Mouse (Mus musculus) CD4-positive, CD25-positive, alpha-beta regulatory T cell, adult 2 months (primary cell): ENCODE results near the gene Mmp21.
A peak's percentile ranks its signal among the peaks of the same experiment; 100 is the strongest.
"Not testable (repeated sequence)": the region's sequence is repeated elsewhere in the genome, so short reads cannot be mapped to it uniquely, and the experiment has no call there.

ENCODE experiments used
- DNase-seq: peaks from one replicate; pipeline ENCODE4 v3.0.0-alpha.2; 2012; ENCODE audit warnings: low read depth, low spot score

Mmp21 gene

DNA sequence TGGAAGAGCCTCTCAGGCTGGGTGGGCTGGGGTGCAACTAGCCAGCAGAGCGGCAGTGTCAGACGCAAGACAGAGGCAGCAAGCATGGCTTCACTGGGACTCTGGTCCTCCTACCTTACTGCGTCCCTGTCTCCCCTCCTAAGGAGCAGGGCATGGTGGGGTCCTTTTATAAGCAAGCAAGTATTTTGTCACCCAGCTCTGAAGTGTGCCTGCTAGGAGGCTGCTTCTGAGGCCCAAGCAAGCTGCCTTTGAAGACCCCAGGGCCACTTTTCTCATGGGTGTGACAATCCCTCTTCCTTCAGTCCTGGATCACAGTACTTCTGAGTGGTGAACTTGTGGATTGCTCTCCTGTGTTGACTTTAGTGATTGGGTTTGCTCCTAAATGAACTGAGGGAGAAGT, at the start of gene Mmp21:
TSS of gene Mmp21 (minus strand) at position 101 of the 400 bp plus-strand sequence.
- no peak for DNase-seq

DNA sequence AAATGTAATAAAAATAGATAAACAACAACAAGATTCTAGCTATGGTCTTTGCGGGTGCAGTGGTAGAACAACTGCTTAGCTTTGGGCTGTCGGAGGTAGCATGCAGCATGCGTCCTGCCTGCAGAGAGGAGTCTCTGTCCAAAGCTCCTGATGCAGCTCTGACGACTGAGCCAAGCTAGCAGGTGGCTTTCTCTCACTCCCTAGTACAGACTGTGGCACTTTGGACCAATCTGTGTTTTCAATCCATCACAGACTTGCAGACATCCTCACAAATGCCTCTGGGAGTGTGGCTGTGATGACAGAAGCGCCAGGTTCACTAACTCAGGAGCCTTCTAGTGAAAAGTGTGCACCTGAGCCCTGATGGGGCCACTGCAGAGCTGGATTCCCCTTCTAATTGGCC, 49.5 kb upstream of the Mmp21 start:
- DNase-seq: no peak

DNA sequence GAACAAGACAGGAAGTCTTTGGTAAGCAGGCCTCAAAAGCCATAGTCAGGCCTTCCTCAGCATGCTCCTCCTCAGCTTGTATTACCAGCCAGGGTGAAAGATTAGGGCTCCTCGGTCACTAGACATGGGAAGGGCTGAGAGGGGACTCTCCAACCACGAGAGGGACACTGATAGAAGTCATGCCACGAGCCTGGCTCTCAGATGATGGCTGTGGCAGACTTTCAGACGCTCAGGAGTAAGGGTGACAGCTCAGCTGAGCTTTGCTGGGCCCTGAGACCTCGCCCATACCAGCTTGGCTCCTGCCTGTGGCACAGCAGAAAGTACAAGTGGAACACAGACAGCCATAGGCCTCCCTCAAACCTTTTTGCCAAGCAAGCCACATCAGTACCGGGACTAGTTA, 47.2 kb upstream of the Mmp21 start:
- DNase-seq: no peak

DNA sequence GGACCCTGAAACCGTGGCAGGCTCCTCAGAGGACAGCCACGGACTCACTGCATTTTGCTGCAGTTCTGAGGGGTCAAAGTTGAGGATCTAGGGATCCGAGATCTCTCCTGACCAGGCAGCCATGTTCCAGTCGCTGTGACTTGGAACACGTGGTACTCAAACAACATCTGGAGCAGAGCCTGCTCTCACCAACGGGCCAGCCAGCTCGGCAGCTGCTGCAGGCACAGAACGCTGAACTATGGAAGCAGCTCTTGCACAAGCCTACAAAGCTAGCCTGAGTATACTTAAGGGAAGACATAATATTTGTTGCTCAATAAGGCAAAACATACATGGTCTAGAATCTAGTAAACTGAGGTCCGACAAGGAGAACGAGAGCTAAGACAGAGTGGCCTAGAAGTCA, 45.7 kb upstream of the Mmp21 start:
- no peak for DNase-seq

DNA sequence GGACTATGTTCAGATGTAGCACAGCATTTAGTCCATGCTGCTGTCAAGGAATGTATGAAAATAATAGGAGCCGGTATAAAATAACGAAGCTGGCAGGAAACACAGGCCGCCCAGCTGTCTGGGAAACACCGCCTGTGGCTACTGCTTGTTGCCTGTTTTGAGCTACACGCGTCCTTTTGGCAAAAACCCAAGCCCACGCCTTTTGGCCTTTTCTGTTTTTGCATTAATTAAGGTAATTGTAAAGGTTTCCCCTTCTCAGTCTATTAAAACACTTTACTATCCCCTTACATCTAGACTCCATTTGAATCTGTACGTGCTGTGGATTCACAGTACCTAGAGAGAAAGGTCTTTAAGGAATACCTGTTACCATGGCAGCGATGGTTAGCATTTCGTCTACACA, 45.0 kb upstream of the Mmp21 start:
- DNase-seq: no peak

DNA sequence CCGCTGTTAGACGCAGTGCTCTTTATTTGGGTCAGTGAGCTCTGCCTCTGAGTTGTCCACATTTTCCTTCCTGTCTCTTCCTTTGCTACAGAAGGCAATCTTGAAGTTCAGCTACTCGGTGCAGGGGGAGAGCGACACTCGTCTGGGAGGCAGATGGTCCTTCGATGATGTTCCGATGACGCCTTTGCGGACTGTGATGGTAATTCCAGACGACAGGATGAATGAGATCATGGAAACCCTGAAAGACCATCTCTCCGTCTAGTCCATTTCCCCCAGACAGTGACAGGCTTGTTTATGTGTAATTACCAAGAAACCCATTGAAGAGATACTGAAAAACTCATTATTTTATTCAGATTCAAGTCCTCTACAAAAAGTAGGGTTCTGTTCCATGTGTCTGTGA, 40.8 kb upstream of the Mmp21 start:
- no peak for DNase-seq

DNA sequence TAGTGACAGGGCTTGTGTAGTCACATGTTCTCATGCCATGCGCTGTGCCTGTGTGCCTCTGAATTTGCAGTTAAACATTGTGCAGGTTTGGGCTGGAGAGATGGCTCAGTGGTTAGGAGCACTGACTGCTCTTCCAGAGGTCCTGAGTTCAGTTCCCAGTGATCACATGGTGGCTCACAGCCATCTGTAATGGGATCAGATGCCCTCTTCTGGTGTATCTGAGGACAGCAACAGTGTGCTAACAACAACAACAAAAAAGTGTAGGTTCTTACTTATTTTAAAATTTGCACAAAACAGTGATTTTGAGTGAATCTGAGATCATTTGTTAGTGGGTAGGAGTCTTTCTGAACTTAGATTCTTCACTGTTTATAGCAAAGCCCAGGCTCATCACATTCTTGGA, 38.7 kb upstream of the Mmp21 start:
- DNase-seq: no peak

DNA sequence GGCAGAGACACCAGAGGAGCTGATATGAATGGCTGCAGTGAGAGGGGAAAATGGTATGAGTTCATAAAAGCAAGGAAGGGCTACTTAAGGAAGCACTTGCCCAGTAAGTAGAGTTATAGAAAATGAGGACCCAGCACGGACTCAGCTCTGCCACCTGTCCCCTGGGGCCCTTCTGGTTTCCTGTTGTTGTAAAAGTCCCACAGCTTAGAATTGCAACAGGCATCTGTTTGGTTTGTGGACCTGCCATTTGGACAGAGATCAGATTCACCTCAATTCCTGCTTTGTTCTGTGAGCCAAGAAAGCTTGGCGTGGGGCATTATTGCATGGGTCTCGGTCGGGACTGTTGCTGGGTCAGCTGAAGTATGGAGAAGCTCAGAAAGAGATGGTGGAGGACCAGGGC, 35.5 kb upstream of the Mmp21 start:
- no peak for DNase-seq

DNA sequence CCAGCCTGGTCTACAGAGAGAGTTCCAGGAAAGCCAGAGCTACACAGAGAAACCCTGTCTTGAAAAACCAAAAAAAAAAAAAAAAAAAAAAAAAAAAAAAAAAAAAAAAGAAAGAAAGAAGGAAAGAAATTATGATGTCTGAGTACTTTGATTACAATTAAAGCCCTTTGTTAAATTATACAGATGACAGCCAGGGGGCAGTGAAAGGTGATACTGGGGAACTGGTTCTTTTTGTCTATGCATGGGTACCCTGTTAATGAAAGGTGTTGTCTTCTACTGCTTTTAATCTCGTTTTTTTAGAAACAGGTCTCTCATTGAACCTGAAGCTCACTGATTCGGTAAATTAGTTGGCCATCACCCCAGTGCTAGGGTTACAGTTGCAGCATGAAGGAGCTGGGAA, 27.4 kb upstream of the Mmp21 start:
- DNase-seq: peak; percentile 56

DNA sequence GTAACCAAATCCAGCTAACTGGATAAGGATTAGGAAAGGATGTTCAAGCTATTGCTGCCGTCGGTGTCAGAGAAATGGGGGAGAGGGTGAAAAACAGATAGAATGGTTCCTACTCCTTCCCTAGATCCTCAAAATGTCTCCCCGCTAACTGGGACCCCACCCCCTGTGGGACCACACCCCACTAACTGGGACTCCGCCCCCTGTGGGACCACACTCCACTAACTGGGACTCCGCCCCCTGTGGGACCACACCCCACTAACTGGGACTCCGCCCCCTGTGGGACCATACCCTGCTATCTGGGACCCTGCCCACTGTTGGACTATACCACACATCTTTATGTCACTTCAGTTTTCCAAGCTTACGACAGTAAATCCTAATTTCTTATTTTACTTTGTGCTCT, 24.0 kb upstream of the Mmp21 start:
- DNase-seq: no peak

DNA sequence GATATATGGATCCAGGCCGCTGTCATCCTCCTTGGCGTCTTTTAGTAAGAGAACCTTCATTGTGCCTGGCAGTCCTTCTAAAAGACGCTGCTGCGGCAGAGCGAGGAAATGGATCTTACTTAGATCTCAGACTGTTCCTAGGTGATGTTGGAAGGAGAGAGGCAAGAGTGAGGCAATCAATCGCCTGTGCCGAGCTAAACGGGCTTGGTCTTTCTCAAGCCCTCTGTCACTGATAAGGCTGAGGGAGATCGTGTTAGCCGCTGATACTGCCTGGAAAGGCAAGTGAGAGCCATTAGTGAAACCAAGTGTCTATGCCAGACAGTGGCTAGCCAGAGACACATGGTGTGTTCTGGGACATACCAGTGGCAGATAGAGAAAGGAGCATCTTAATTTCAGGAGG, 22.5 kb upstream of the Mmp21 start:
- no peak for DNase-seq

DNA sequence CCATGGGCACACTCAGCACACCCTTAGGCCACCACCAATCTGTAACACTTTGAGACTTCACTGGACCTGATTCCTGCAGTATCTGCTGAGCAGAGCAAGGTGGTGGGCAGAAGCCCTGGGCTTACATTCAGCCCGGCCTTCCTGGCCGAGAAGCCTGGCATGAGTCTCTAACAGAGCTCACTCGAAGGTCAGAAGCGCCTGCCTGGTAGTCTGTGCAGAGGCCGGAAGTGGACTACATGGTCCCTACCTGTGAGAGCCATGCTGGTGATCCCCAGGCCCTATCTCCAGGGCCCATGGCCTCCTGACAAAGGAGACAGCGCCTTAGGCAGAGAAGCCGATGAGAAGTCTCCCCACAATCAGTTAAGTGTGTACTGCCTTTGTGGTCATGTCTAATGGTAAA, 21.5 kb upstream of the Mmp21 start:
- no peak for DNase-seq

DNA sequence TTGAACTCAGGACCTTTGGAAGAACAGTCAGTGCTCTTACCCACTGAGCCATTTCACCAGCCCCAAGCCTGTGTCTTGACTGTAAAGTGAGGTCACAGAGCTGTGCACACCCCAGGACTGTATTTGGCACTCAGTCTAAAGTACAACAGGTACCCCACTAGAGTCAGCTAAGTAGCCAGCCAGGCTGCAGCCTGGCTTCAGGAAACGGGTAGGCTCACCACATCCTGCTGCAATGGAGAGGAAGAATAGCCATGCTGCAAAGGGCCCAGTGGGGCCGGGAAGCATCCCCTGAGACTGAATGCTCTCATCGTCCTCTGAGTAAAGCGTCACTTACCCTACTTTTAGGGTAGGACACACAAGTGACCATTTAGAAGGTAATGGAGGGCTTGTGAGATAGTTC, 20.0 kb upstream of the Mmp21 start:
- DNase-seq: no peak

DNA sequence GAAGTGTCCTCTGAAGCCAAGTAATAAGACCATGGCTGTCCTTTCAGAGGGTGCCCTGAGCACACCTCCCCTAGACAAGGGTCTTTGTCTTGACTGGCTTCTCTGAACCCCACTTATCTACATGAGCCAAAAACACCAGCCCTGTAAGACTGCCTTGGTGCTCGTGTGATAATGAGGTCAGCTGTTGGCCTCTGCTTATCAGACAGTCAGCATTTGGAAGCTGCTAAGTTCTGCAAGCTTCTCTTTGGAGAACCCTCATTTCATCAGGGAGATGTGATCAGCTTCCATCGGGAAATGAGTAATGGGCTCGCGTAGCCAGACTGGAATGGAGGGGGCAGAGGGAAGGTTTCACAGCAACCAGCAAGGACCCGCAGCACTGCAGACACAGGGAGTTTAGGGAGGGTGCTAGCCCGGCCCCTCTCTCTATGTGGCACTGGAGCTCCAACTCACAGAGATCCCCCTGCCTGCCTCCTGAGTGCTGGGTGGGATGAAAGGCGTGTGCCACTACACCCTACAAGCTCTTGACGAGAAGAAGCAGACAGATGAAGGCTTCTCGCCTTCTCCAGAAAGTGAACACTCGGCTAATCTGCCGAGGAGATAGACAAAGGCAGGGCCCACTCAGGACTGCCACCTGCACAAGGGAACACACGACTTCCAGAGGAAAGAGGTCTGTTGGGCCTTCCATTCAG, 18.3 kb upstream of the Mmp21 start:
- DNase-seq: no peak

DNA sequence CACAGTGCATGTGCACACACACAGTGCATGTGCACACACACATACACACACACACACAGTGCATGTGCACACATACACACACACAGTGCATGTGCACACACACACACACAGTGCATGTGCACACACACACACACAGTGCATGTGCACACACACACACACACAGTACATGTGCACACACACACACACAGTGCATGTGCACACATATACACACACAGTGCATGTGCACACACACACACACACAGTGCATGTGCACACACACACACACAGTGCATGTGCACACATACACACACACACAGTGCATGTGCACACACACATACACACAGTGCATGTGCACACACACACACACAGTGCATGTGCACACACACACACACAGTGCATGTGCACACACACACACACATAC, 5.8 kb upstream of the Mmp21 start:
- DNase-seq: not testable (repeated sequence)

DNA sequence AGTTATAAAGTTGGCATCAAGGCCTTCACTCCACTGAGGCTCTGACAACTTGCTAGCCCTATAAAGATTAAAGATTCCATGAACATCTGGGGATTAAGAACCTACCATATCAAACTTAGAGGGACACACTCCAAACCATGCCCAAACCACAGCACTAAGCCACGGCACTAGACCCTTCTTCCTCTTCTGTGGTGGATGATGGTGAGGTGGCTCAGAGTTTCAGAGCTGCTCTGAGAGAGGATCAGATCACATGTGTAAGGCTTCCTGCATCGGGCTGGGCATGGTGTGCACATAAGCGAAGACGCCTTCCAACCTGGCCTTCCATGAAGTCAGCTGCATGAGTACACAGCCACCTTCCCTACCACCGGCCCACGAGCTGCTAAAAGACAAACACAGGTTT, 4.8 kb upstream of the Mmp21 start:
- no peak for DNase-seq

DNA sequence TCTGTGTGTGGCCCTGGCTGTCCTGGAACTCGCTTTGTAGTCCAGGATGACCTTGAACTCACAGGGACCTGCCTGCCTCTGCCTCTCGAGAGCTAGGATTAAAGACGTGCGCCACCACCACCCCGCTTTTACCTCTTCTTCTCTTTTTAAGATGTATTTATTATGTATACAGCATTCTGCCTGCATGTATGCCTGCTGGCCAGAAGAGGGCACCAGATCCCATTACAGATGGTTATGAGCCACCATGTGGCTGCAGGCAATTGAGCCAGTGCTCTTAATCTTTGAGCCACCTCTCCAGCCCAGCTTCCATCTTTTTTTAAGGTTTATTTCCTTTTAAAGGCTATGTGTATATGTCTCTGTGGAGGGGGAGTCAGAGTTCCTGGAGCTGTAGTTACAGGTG, 4.2 kb upstream of the Mmp21 start:
- DNase-seq: peak; percentile 22

DNA sequence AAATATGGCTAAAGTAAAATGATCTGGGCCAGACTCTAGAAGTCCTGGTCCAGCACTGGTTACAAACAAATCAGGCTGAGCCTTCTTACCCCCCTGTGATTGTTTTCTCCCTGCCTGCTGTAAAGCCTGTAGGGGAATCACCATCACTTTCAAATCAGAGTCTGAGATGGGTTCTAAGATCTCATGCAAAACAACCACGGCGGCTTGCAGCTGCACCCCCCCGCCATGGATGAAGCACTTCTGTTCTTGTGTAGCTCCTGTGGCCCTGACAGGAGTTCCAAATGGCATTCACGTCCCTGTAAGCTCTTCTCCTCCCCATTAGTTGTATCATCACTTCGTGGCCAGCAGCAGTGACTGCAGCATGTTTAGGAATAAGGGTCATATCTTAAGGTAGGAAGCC, 3.8 kb upstream of the Mmp21 start:
- no peak for DNase-seq

DNA sequence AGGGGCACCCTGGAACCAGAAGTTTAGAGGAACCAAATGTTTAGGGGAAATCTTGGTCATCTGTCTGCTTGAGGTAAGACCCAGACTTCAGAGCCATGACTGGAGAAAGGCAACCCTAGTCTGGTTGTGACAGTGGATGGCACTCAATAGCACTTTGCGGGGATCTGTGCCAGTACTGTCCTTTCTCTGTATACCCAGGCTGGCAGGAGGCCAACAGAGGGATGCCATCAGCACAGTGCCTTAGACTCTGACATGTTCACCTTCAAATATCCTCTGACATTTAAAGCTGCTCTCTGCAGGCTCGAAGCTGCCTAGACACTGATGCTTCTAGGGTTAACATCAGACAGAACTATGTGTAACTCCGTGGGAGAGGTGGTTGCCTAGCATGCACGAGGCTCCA, 422 bp downstream of the Mmp21 start:
- no peak for DNase-seq

DNA sequence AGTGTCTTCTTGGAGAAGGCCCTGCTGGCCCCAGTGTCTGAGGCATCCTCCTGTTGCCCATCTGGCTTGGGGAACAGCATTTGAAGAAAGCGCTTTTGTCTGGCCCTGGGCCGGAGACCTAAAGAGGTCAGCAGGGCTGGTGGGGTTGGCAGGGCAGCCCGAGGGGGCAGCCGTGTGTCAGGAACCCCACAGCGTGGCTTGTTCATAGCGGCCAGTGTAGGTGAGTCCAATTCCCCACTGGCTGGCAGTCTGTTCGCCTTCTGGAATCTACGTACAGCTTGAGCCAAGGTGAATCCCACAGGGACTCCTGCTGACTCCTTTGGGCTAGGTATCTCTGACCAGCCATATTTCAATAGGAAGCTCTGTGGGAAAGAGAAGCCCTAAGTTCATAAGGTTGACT, 1.1 kb downstream of the Mmp21 start:
- no peak for DNase-seq

DNA sequence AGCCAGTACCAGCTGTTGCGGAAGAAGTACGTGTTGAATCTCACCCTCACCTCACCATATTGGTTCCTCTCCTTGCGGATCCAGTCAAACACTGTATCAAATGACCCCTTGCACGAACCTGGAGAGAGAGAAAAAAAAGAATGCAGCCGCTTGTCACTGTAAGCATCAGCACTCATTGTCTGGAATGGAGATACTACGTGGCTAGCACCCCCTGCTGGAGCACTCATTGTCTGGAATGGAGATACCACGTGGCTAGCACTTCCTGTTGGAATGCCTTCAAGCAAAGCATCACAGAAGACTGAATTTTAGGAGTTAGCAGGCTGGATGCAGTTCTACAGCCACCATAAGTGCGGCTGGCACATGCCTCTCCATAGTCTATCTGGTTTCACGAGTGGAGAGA, 3.9 kb downstream of the Mmp21 start:
- peak; percentile 30 for DNase-seq

DNA sequence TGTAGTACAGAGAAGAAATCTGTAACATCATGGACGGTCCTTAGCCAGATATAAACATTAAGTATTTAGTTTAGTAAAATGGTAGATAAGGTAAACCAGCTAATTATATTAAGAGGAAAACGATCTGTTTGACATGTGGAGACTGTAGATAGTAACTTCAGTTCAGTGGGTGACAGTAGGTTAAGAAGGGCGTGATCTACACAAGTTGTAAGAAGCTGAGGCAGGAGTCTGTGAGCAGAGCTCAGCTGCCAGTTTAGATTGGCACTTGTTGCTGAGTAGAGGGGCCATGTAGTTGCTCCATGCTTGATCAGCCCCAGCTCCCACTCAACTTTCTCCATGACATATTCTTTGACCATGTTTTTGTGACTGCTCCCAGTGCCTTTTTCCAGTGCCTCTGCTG, 9.0 kb downstream of the Mmp21 start:
- DNase-seq: no peak

DNA sequence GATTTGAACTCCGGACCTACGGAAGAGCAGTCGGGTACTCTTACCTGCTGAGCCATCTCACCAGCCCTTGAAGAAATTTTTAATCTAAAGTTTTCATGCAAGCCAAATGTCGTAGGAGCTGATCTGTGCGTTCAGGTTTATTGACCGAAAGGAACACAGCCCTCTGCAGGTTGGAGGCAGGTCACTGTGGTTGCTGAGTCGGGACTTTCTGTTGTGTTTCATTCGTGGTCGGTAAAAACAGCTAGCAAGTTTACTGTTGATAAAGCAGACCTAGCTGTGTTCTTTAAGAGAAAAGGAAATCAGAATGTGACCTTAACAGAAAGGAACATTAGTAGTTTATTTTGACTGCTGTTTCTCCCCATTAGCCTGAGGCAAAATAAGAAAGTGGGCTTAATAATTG, 9.9 kb downstream of the Mmp21 start:
- peak; percentile 10 for DNase-seq

DNA sequence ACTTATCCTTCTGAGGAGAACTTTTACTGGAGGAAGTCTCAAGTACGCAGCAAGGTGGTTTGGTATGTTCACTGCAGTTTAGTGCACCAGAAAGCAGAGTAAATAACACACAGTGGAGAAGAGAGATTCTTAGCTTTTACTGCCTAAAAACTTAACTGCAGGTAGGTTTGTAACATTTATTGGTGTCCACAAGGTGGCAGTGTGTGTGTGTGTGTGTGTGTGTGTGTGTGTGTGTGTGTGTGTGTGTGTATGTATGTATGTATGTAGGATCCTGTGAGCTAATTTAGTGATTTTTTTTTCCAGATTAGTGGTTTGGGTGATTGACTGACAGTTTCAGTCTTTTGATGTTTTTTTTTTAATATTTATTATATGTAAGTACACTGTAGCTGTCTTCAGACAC, 10.8 kb downstream of the Mmp21 start:
- DNase-seq: peak; percentile 44
